Mouse (Mus musculus): Measurements from ENCODE around the gene Olfml1. TPM values are rescaled to one million over a fixed set of nuclear protein-coding genes. Genes with fewer than 3 reads are reported as not detected.

Gene Olfml1
- total RNA-seq, 2 experiments from 2014 or later = 4.6 to 5.6 TPM

DNA sequence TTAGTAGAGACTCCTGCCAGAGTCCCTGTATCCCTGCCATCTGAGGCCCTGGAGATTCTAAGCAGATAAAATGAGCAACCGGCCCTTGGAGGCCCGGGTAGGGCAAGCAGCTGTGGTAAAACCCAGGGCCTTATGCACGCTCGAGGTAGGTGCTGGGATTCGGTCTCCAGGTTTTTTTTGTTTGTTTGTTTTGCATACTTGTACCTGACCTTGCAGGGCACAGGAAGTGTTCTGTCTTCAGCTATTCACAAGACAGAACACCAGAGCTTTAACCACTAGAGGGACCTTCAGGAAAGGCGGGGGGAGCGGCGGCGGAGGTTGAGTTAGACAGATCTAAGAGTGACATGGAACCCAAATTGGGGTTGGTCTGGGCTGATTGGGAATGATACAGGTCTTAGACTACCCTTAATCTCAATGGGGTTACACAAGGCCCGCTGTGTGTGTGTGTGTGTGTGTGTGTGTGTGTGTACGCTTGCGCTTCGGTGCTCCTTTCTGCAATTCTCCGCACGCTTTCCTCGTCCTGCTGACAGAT, 27.1 kb downstream of the Olfml1 start:
- DNase-seq = peak; percentile 42
- intact Hi-C loops (cut with DNase I) = loop anchor here (10.0 kb wide), 1 partner anchor 60 kb away; no protein-coding TSS in a partner anchor

DNA sequence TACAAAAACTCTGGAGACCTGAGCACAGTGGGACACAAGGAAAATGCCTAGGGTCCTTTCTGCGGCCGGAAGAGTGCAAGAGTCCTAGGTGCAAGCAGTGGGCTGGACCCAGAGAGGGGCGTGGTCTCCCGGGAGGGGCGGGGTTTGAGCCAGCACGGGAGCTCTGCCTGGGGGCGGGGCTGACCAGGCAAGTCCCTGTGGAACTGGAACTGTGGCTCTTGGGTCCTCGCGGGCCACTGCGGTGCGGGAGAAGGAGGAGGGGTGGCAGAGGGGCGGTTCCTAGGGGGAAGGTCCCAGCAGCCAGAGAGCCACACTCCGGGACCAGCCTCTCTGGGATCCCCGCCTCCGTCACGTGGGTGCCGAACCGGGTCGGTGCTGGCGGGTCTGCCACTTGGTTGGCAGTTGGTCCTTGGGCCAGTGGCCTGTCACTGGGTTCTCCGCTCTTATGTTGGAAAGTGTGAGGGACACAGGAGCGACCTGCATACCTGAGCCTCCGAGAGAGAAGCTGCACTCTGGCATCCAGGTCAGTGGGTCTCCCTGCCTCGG, 27.7 kb downstream of the Olfml1 start, which contains the start of gene Ppfibp2:
Gene Ppfibp2, plus strand, starts transcription at position 351 of the 546 bp plus-strand sequence.
- DNase-seq = peak; percentile 84
- intact Hi-C loops (cut with DNase I) = loop anchor here (10.0 kb wide), 1 partner anchor 60 kb away; no protein-coding TSS in a partner anchor

DNA sequence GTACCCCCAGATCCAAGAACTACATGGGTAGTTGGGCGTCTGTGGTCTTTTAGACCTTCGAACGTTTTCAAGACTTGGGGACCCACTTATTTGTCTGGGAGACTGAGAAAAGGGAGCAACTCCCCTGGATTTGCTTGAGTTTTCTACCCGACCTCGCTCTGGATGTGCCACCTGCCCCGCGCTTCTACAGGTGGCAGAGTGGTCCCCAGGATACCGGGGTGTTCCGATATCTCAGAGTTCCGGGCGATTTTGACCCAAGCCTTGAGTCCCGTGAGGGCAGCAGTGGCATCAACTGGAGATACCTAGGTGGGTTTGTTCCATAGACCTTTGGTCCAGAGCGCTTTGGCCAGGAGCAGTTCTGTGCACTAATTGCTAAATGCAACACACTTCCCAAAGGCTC, 28.2 kb downstream of the Olfml1 start:
- intact Hi-C loops (cut with DNase I) = loop anchor here (10.0 kb wide), 1 partner anchor 59 kb away; no protein-coding TSS in a partner anchor
- no peak for DNase-seq

DNA sequence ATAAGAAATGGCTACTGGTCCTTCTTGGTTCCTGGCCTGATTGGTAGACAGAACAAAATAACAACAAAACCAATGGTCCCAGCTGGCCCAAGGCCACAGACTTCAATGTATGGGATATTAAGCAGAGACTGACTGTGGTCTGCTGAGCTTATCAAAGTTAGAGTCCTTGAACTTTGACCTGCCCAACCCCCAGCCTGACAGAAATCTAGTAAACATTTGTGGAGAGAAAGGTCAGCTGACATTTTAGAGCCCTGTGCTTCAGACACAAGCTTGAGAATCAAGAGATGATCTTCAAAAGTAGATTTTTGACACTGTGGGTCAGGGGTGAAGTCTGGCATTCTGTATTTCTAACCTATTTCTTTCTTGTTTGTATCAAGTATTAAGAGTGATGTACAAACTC, 29.5 kb downstream of the Olfml1 start:
- intact Hi-C loops (cut with DNase I) = loop anchor here (10.0 kb wide), 1 partner anchor 58 kb away; no protein-coding TSS in a partner anchor
- no peak for DNase-seq

DNA sequence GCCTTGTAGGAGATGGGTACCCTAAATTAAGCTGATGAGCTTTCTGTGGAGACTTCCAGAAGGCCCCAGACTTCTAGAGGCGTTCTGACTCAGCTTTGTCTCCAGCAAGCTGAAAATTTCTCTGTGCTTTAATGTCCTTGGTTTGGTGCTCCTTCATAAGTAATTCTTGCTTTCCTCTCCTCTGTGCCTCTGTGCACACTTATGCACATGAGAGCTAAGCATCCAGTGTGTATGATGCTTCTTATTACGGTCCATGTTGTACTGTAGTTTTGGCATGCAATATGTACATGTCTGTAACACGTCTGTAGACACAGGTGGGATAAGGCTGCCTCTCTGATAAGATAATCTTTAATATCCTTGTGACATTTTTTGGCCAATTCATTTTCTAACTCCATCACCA, 30.7 kb downstream of the Olfml1 start:
- intact Hi-C loops (cut with DNase I) = loop anchor here (10.0 kb wide), 1 partner anchor 57 kb away; no protein-coding TSS in a partner anchor
- no peak for DNase-seq

DNA sequence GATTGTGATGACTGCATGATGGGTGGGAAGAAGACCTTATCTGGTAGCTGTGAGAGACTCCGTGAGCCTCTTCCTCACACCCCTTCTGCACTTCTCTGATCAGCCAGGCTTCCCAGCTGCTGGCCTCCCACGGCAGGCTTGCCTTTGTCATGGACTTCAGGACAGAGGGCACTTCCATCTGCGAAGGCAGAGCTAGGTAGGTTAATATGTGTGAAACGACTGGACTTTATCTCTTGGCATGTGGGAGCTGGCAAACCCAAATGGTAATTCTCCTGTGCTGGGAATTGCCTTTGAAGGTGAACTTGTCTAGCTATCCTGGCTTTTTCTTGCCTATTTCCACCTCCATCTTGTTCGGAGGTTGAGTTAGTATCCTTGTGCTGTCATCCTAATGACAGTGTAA, 33.4 kb downstream of the Olfml1 start:
- no peak for DNase-seq
- intact Hi-C loops (cut with DNase I) = no loop called here

DNA sequence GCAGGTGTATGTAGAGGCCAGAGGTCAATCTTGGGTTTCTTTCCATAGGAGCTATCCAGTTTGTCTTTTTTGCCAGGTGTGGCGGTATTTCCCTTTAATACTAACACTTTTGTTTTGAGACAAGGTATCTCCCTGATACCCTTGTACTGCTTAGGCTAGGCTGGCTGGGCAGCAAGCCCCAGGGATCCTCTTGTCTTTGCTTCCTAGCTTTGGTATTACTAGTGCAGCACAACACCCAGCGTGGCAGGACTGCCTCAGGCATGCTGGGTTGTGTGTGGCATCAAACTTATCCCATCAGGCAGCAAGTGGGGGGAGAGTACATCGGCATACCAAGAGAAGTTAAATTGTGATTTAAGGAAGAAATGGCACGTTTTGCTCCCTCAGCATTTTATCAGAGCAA, 35.3 kb downstream of the Olfml1 start:
- intact Hi-C loops (cut with DNase I) = no loop called here
- no peak for DNase-seq

DNA sequence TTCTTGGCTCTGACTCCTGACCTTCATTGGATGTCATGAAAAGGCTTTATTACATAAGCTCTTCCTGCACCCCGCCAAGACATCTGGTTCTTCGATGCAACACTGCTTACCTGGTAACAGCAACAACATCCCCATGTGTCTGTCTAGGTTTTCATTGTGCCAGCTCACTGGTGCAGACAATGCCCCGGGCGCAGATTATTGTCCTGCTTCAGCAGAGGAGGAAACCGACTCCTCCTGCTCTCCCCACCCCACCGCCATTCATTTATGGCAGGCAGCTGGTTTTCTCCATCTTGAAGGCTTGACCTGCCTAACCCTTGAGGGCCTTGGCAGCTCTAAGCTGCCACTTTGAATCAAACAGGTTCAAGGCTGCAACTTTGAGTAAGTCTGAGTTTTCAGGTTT, 35.7 kb downstream of the Olfml1 start:
- DNase-seq = no peak
- intact Hi-C loops (cut with DNase I) = no loop called here

DNA sequence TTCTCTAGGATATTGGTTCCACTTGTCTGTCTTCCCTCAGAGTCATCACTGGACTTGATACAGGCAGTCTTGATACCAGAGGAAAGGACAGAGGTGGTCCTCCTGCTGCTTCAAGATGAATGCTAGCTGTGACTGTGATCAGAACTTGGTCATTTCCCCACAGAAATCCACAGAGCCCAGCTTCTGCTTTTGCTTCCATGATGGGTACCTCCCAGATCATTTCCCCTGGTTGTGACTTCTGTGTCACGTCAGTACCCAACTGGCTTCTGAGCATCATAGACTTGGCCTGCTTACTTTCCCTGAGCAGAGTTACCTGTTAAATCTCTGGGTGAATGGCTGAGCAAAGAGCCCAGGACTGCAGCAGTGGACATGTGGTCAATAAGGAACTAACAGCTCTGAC, 40.5 kb downstream of the Olfml1 start:
- intact Hi-C loops (cut with DNase I) = no loop called here

DNA sequence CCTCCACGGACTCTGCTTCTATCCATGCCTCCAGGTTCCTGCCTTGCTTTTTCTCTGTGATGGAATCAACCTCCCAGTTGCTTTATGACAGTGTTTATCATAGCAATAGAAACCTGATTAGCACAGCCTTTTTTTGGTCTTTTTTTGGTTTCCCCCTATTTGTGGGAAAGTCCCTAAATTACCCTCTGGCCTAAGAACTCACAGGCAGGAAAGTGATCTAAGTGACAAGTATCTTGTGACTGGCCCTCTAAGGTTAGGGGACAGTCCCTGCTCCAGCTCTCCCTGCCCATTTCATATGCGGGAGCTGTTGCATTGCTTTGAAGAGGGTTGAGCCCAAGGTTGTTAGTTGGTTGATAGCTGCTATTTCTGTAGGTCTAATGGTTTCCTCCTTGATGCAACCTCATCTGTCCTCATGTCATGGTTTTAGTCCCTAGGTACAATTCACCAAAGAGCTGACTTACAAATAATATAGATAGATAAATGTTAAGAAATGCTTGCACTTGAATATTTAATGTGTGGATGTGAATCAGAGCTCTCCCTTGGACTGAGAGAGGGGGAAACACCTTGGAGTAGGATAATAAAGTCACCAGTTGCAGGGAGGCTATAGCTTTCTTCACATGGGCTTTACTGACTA, 42.5 kb downstream of the Olfml1 start:
- intact Hi-C loops (cut with DNase I) = no loop called here
- no peak for DNase-seq

More for the DNA sequence above, 40.5 kb downstream of the Olfml1 start:
- DNase-seq = no peak

DNA sequence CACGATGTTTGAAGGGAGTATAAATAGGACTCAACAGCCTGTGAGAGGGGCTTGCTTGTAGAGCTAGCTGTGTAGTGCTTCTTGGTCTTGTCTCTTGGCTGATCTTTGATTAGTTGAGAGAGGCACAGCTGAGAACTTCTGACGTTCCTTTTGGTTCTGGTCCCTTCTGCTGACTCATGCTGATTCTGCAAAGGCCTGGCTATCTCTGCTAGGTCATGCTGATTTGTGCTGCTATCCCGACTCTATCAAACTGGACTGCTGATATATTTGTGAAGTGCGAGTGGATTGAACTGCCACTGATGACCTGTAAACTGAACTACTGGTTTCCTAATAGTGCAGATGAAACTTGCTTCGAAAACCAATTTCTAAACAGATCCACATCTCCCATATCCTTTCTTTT, 43.6 kb downstream of the Olfml1 start:
- intact Hi-C loops (cut with DNase I) = no loop called here

DNA sequence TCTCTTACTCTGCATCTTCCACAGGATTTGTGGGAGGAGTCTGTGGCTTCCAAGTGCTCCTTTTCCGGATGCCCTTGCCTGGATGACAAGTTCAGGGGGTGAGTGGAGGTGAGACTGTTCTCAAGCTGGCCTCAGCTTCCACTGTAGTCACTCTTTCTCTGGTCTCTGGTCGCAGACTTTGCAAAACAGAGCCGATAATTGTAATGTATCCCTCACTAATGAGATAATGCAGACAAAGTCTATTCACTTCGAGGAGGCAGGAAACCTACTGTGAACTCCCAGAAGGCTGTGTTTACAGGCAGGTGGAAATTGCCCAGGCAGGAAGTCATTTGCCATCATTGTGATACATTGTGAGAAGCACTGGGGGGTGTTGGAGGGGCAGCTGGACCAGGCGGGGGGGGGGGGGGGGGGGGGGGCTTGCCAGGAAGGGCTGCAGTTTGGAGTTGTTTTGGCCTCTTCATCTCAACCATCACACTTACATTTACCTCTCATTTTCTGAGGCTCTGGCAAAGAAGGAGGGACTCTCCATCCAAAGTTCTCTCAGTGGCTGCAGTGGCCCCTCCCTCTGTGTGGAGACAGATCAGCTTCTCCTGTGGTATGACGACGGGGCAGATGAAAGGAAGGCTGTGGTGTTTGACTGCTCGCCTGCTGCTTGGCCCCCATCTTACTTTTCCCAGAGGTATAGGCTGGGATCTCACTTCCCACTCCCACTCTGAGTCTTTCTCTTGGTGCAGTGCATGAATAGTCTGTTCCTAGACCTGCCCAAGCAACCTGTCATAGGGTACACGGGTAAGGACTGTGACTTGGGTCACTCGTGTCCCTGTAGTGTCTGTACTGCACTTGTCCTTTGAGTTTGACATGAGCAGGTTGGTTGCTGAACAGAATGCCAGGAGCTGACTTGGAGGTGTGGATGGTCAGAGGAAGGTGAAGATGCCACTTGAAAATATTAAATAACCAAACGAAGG, 51.1 kb downstream of the Olfml1 start:
- no peak for DNase-seq
- intact Hi-C loops (cut with DNase I) = no loop called here

More for the DNA sequence above, 43.6 kb downstream of the Olfml1 start:
- DNase-seq = no peak

DNA sequence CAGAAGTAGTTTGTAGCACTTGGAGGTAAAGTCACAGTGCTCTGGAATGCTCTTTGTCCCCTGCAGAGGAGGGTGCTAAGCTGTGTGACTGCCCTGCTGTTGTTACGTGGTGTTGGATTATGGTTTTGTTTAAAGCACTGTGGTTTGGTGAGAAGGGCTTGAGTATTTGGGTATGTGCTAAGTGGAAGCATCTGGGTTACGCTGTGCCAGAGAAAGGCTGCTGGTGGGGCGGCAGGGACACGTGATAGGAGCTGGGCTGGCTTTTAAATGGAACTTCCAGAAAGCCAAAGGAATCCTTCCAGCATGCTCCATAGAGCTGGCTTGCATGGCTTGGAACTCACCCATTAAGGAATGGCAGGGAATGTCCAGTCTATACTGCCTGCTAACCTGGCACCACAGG, 52.0 kb downstream of the Olfml1 start:
- no peak for DNase-seq
- intact Hi-C loops (cut with DNase I) = no loop called here

DNA sequence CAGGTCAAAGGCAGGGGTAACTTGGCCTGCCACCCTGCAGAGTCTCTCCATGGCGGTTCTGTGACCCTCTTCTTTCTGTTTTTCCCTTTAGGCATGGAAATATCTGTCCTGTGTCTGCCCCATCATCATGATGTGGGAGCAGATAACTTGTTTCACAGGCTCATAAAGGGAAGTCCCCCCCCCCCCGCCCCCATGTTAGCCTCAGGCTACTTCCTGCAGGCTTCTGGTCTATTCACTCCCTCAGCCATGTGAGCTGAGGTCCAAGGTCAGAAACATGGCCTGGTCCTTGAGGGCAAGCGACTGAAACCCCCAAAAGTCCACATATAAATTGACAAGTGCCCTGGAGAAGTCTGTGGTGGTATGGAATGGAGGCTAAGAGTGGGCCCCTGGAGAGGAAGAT, 52.9 kb downstream of the Olfml1 start:
- intact Hi-C loops (cut with DNase I) = no loop called here
- DNase-seq = no peak

DNA sequence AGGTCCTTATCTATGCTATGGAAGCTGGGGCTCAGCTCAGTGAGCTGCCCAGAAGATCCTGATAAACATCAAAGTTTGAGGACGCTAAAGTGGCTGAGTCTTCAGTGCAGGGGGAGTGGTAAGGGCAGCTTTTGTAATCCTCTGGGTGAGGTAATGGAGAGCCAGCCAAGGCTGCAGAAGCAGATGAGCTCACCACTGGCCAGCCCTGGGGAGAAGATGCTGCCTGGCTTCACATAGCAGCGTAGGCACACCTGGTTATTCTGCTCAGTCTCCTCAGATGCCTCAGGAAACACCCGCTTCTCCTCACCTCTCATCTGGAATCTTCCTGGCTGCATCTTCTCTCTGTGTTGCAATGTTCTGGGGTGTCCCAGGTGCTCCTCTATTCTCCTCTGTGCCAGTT, 57.2 kb downstream of the Olfml1 start:
- intact Hi-C loops (cut with DNase I) = no loop called here

DNA sequence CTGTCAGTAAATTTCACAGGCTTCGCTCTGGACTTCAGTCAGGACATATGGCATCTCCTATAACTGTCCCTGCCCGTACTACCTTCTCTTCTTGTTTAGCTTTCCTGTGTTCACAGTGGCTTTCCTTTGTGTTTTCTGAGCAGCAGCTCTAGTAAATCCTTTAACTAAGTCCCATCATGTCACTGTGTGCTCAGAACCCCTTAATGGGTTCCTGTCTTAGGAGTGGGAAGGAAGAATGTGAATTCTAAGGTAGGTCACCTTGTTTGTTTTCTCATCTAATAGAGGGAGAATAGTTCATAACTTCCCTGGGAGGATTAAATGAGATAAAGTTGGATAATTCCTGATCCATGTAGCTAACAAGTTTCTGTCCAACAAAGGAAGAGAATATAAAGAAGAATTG, 57.8 kb downstream of the Olfml1 start, which contains the start of gene 5330417H12Rik:
Gene 5330417H12Rik, minus strand, starts transcription at position 101 of the 400 bp plus-strand sequence.
- intact Hi-C loops (cut with DNase I) = no loop called here
- DNase-seq = no peak

More for the DNA sequence above, 57.2 kb downstream of the Olfml1 start:
- no peak for DNase-seq

DNA sequence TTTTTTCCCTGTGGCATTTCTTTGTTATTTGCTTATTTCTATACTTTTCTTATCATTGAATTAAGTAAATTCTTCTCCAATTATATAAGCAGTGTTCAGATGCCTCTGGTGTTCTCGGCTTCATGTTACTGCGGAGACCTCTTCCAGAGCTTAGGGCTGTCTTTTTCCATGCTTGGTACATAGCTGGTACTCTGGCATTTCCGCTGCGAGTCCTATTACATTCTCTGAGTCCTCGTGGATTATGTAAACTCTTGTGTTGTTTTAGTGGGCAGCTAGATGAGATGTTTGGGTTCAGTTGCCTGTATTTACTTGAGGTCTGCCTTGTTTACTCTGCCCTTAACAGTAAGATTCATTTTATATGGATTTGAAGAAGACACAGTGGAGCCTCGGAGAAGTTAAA, 58.5 kb downstream of the Olfml1 start:
- intact Hi-C loops (cut with DNase I) = no loop called here
- no peak for DNase-seq

DNA sequence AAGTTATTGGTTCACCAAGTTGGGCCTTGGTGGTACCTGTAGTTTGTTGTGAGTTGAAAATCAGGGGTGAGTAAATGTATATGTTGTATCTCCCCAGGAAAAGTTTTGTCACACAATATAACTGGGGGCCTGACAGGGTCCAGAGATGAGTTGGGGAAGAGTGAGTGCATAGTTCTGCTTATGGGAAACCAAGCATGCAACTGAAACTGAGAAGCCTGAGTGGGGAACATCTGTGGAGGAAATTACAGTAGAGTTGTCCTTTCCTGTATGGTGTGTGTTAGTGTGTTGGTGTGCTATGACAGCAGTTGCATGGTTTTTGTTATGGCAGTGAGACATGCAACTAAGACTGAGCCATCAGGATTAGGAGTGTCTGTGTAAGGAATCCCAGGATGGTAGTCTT, 61.1 kb downstream of the Olfml1 start:
- DNase-seq = no peak
- intact Hi-C loops (cut with DNase I) = no loop called here

DNA sequence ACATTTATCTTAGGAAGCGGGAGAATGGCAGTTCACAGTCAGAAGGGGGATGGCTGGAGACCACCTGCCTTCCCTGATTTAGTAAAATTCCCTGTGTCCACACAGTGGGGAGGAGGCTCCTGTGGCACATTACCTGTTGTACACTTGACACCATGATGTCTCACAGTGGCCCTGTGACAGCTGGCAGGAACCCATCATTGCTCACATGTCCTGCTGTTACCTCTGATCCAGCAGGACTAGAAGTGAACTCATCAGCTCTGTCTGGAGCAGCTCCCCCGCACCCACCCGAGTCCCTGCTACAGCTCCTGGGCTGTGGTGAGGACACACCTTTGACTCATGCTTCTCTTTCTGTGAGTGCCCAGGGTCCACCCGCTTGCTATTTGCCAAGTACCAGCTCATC, 66.0 kb downstream of the Olfml1 start:
- intact Hi-C loops (cut with DNase I) = no loop called here
- DNase-seq = no peak

DNA sequence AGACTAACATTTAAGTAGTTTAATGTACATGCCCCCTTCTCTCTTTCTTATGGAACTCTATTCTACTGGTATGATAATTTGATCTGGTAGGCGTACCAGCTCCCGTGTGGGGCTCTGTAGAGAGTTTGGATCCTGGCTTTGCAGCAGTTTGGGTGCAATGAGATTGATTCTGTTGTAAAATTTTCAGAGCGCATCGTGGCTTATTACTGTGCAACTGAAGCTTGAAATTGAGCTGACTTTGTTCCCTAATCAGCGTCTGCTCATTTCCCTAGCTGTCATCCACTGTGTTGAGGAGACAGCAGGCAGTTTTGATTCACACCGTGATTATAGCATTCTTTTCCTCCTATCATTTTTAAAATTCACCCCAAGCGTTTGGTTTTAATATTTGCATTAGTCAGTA, 70.2 kb downstream of the Olfml1 start:
- intact Hi-C loops (cut with DNase I) = no loop called here
- no peak for DNase-seq

DNA sequence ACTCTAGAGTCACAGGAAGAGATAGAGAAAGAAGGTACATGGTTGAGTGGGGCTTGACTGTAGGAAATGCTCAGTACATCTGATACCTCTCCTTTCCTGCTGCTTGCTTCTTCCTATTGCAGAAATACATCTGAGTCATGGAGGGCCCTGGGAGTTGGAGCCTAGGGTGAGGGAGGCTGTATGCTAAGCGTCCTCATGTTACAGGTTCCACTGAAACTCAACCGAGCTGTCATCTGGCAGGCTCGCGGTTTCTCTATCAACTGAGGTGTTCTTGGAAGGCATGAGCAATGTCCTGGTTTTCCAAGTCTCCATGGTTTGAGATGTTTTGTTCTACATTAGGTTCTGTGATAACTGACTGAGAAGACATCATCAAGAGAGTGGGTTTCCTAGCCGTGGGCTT, 70.8 kb downstream of the Olfml1 start:
- intact Hi-C loops (cut with DNase I) = no loop called here
- no peak for DNase-seq
